Mouse (Mus musculus): Measurements from ENCODE around the gene Gm8237.
A peak's percentile ranks its signal among the peaks of the same experiment; 100 is the strongest.
"Not testable (repeated sequence)": the region's sequence is repeated elsewhere in the genome, so short reads cannot be mapped to it uniquely, and the experiment has no call there.

Gm8237 gene

GRCm38 (mm10) chr14:5880241-5880640 is at the start of gene Gm8237:
TSS of gene Gm8237 (minus strand) at chr14:5880382.
- DNase-seq (ENCODE audit: low spot score in 2 of 2) = not testable (repeated sequence)

- DNase-seq (ENCODE audit: low spot score in 2 of 2) = not testable (repeated sequence)
Observed at GRCm38 (mm10) chr14:5923276-5923675, 43.1 kb upstream of the Gm8237 start.

GRCm38 (mm10) chr14:5918330-5918942 is 38.3 kb upstream of the Gm8237 start:
- DNase-seq (ENCODE audit: low spot score in 2 of 2) = peak in 1 of 2 experiments; percentile 1

GRCm38 (mm10) chr14:5913701-5914100 is 33.5 kb upstream of the Gm8237 start:
- DNase-seq (ENCODE audit: low spot score in 2 of 2) = peak in 1 of 2 experiments; percentile 1

- DNase-seq (ENCODE audit: low spot score in 2 of 2) = not testable (repeated sequence)
Observed at GRCm38 (mm10) chr14:5879791-5880190, 391 bp downstream of the Gm8237 start.

- peak in 1 of 2 experiments; percentile 14 for DNase-seq (ENCODE audit: low spot score in 2 of 2)
Observed at GRCm38 (mm10) chr14:5879136-5879535, 1.0 kb downstream of the Gm8237 start.

- not testable (repeated sequence) for DNase-seq (ENCODE audit: low spot score in 2 of 2)
Observed at GRCm38 (mm10) chr14:5855911-5856310, 24.3 kb downstream of the Gm8237 start.

GRCm38 (mm10) chr14:5830229-5830628 is 50.0 kb downstream of the Gm8237 start, which contains the start of gene Gm3424:
TSS of gene Gm3424 (minus strand) at chr14:5830329.
- not testable (repeated sequence) for DNase-seq (ENCODE audit: low spot score in 2 of 2)

GRCm38 (mm10) chr14:5812699-5813356 is 67.4 kb downstream of the Gm8237 start:
- DNase-seq (ENCODE audit: low spot score in 2 of 2) = not testable (repeated sequence)
